Mouse (Mus musculus) kidney, adult 2 months (tissue): Measurements from ENCODE around the gene Stmn1. TPM values are rescaled to one million over a fixed set of nuclear protein-coding genes. Genes with fewer than 3 reads are reported as not detected.

Source experiments
- DNase-seq: peaks from one replicate; pipeline ENCODE4 v3.0.0; 2021
- H3K27ac ChIP-seq: fragments of 200-500 bp; 2 replicates; pipeline ENCODE4 v1.5.1; 2012; ENCODE audit warnings: low read depth, low read length, control low read depth, inconsistent platforms; ENCODE audit not compliant: insufficient read depth
- H3K27me3 ChIP-seq: fragments of 200-500 bp; replicated peaks from 2 replicates; pipeline ENCODE4 v1.6.1; 2012; ENCODE audit warnings: mild to moderate bottlenecking, moderate library complexity, low read length, inconsistent platforms; ENCODE audit not compliant: control insufficient read depth, insufficient read depth
- H3K36me3 ChIP-seq: fragments of 200-500 bp; 2 replicates; pipeline ENCODE4 v1.6.1; 2012; ENCODE audit warnings: mild to moderate bottlenecking, moderate library complexity, low read length, inconsistent platforms; ENCODE audit not compliant: control insufficient read depth, insufficient read depth
- H3K4me1 ChIP-seq: fragments of 200-500 bp; 2 replicates; pipeline ENCODE4 v1.6.1; 2011; ENCODE audit warnings: low read length; ENCODE audit not compliant: control insufficient read depth, insufficient read depth
- H3K4me3 ChIP-seq: fragments of 200-500 bp; 2 replicates; pipeline ENCODE4 v1.5.1; 2011; ENCODE audit warnings: mild to moderate bottlenecking, low read depth, low read length, control low read depth; ENCODE audit not compliant: insufficient read depth
- CTCF ChIP-seq: fragments of 200-500 bp; conservative IDR thresholded peaks from 2 replicates; pipeline ENCODE4 v1.5.1; 2011; ENCODE audit warnings: low read depth, mild to moderate bottlenecking, control low read depth, low read length, moderate library complexity, mixed read lengths; ENCODE audit not compliant: insufficient read depth, insufficient read length
- POLR2A ChIP-seq: fragments of 200-500 bp; IDR thresholded peaks from one replicate; pipeline ENCODE4 v1.6.1; 2011; ENCODE audit warnings: low read depth, low read length, control low read depth
- WGBS: fragments of 180-500 bp; shearing (Covaris S2); methylation state at CpG from one replicate; pipeline ENCODE4 v1.1.7; 2018; 5-methylcytosine and 5-hydroxymethylcytosine counted together
- polyA plus RNA-seq: library from polyadenylated mRNA; depleted of rRNA; stranded (reverse); fragments of >200 nt; gene quantifications from 2 replicates; pipeline ENCODE4 v1.2.3, GENCODE M21; 2012

The Stmn1 gene
- polyA plus RNA-seq, 1 experiment, result 24.9 TPM

DNA sequence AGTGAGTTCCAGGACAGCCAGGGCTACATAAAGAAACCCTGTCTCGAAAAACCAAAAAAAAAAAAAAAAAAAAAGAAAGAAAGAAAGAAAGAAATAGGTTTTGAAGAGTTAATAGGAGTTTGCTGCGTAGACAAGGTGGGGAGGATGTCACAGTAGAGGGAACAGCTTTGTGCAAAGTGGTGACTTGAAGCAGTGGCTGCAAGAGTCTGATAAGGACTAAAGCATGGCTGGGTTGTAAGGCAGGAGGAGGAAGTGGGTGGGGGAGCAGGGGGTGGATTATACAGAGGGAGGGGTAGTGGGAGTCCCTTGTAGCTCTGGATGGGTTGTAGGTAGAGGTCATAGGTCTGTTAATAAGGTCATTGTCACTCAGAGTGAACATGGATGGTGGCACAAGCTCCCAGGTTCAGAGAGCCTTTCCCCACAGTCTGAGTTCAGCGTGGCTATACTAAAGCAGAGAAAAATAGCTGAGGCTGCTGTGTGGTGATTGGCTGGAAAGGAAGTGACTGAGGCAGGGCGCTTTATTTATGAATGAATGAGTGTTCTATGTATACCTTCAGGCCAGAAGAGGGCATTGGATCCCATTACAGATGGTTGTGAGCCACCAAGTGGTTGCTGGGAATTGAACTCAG lies 38.0 kb downstream of the Stmn1 start:
- H3K4me1 ChIP-seq, result peaks cover 8% of the 10 kb centered on the region; the same call in 1 of the 2 replicates
- H3K27ac ChIP-seq, result no peak overlapping the region
- 90% methylated on average over 3 of the region's 4 CpGs for WGBS
- TF ChIP-seq POLR2A, result no peak
- TF ChIP-seq CTCF, result no peak
- H3K36me3 ChIP-seq, result no peaks in the 10 kb centered on the region; the same call in 1 of the 2 replicates
- no peak overlapping the region for H3K4me3 ChIP-seq
- no peaks in the 10 kb centered on the region for H3K27me3 ChIP-seq
- no peak for DNase-seq

DNA sequence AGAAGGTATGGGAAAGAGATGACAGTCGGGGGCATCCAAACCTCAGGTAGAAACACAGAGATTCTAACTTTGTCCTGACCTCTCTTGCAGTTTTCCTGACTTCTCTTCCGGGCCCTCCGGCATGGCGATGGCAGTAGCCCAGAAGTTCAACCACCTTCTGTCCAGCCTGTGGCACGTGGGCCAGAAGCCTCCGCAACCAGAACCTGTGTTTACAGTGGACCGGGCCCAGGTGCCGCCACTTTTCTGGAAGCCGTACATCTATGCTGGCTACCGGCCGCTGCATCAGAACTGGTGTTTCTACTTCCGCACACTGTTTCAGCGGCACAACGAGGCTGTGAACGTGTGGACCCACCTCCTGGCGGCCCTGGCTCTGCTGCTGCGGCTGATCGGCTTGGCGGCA lies 38.6 kb downstream of the Stmn1 start:
- no peaks in the 10 kb centered on the region; the same call in 1 of the 2 replicates for H3K36me3 ChIP-seq
- H3K27ac ChIP-seq, result no peak overlapping the region
- H3K27me3 ChIP-seq, result no peaks in the 10 kb centered on the region
- H3K4me3 ChIP-seq, result no peak overlapping the region
- peaks cover 7% of the 10 kb centered on the region; the same call in 1 of the 2 replicates for H3K4me1 ChIP-seq
- no peak for TF ChIP-seq CTCF
- no peak for TF ChIP-seq POLR2A
- 89% methylated on average over 19 of the region's 19 CpGs for WGBS
- no peak for DNase-seq

DNA sequence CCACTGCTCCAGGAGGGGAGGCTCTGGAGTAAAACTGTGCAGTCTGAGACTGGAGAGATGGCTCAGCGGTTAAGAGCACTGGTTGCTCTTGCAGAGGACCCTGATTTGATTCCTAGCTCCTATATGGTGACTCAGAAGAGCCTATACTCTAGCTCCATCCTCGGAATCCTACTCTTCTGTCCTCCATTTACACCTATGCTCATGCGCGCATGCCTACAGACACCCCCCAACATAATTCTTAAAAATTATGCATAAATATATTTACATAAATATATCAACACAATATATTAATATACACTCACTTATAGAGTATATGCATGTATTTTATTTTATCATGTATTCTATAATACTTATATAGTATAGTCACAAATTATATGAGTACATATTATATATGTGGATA lies 42.3 kb downstream of the Stmn1 start:
- no peak for DNase-seq
- no peak overlapping the region for H3K4me3 ChIP-seq
- WGBS, result 86% methylated on average over 4 of the region's 4 CpGs
- no peak overlapping the region for H3K27ac ChIP-seq
- peaks cover 6% of the 10 kb centered on the region; the same call in 1 of the 2 replicates for H3K4me1 ChIP-seq
- H3K36me3 ChIP-seq, result no peaks in the 10 kb centered on the region; the same call in 1 of the 2 replicates
- TF ChIP-seq CTCF (no peak), POLR2A (no peak)
- no peaks in the 10 kb centered on the region for H3K27me3 ChIP-seq

DNA sequence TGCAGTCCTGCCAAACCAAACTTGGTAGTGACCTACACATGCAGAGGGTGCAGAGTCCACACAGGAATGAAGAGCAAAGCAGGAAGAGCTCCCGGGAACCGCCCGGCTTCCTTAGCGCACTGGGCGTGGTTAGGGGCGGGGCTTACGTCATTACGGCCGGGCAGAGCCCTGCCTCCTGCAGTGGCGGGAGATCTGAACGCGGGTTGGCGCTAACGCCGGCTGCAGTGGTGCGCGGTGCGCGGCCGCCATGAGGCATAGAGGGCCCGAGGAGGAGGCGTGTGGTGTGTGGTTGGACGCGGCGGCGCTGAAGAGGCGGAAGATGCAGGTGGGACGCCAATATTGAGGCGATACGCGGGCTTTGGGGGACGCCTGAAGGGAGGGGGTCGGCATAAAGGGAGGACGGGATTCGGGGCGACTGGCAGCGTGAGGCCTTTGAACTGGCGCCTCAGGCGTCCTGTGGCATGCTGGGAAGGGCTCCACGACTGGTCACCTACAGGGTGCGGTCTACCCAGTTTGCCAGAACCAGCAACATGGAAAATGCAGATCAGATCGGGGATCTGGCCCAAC lies 42.8 kb downstream of the Stmn1 start, which contains the start of gene Aunip:
Aunip (plus strand) TSS at position 155 of the 567 bp plus-strand sequence.
- H3K27me3 ChIP-seq, result no peaks in the 10 kb centered on the region
- TF ChIP-seq POLR2A, result no peak
- TF ChIP-seq CTCF, result no peak
- under 1% methylated on average over 42 of the region's 42 CpGs for WGBS
- H3K36me3 ChIP-seq, result no peaks in the 10 kb centered on the region; the same call in 1 of the 2 replicates
- DNase-seq, result peak; percentile 94
- H3K4me3 ChIP-seq, result peak within 1 kb of the TSS; percentile 47
- H3K27ac ChIP-seq, result no peak within 1 kb of the TSS
- H3K4me1 ChIP-seq, result peaks cover 6% of the 10 kb centered on the region; the same call in 1 of the 2 replicates

DNA sequence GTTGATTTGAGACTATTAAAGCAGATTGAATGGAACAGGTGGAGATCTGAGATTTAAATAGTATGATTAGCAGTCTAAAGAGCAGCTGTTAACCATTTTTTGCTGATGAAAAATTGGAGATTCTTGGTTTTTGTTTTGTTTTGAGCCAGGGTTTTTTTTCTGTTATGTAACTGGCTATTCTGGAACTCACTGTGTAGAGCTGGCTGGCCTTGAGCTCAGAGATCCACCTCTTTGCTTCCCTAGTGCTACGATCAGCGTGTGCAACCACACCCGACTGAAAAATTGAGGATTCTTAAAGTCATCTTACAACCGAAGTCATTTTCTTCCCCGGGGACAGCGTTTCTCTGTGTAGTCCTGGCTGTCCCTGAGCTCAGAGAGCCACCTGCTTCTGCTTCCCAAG lies 43.6 kb downstream of the Stmn1 start:
- TF ChIP-seq CTCF, result no peak
- no peaks in the 10 kb centered on the region; the same call in 1 of the 2 replicates for H3K36me3 ChIP-seq
- no peak overlapping the region for H3K27ac ChIP-seq
- DNase-seq, result no peak
- H3K27me3 ChIP-seq, result no peaks in the 10 kb centered on the region
- no peak overlapping the region for H3K4me3 ChIP-seq
- H3K4me1 ChIP-seq, result peaks cover 6% of the 10 kb centered on the region; the same call in 1 of the 2 replicates
- WGBS, result 58% methylated on average over 6 of the region's 6 CpGs

DNA sequence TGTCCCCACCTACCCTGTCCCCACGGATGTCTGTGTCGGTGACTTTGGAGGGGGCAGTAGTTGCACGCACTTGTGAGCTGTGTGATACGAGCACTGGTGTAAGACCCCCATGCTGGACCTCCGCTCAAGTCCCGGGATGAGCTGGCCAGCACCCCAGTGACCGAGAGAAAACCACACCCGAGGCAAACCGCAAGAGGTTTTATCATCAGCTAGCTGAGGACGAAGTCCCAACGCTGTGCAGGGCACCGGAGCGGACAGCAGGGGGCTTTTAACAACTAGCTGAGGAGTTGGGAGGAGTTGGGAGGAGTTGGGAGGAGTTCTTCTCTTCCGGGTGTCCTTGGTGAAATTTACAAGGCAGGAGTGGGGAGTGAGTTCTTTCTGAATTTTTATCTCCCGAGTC lies 44.7 kb downstream of the Stmn1 start:
- no peak overlapping the region for H3K4me3 ChIP-seq

DNA sequence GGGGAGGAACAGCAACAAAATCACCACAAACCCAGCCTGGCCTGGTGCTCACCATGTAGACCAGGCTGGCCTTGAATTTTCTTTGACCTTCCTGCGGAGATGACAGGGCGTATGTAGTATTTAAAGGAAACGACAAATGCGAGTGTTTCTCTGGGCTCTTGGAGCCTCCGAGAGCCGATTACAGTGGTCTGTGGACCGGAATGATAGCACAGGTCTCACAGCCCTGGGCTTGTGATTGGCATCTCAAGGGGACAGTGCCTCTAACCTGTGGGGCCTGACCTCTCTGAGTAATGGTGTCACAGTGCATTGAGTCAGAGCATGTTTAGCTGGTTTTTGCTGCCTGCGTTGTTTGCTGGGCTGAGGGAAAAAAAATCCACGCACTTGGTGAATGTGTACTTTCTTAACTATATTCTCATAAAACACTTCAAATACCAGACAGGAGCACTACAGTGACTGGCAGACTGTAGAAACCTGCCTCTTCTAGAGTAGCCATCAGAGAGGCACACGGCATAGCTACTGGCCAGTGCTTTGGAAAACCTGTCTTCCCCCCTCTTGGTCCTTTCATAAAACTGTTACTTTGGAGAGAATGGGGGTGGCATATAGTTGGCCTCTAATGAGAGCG lies 46.3 kb downstream of the Stmn1 start:
- DNase-seq, result no peak
- TF ChIP-seq POLR2A (no peak), CTCF (no peak)
- Histone ChIP-seq H3K27ac (no peak overlapping the region), H3K27me3 (no peaks in the 10 kb centered on the region), H3K4me3 (no peak overlapping the region), H3K4me1 (peaks cover 8% of the 10 kb centered on the region; the same call in 1 of the 2 replicates), H3K36me3 (no peaks in the 10 kb centered on the region)
- 85% methylated on average over 11 of the region's 11 CpGs for WGBS

More for the DNA sequence above, 44.7 kb downstream of the Stmn1 start:
- TF ChIP-seq POLR2A (no peak), CTCF (peak; percentile 55)
- no peaks in the 10 kb centered on the region; the same call in 1 of the 2 replicates for H3K36me3 ChIP-seq
- no peaks in the 10 kb centered on the region for H3K27me3 ChIP-seq
- 7% methylated on average over 15 of the region's 15 CpGs for WGBS
- peak; percentile 83 for DNase-seq
- peaks cover 8% of the 10 kb centered on the region; the same call in 1 of the 2 replicates for H3K4me1 ChIP-seq
- H3K27ac ChIP-seq, result no peak overlapping the region
